Mouse (Mus musculus) kidney, postnatal 10 days (tissue): ENCODE measurements at regions not wholly inside any gene's neighbourhood (a gene's known extent, or its start where the extent isn't known, plus 50 kb on each side); places are given as distances from the start of the nearest gene placed in this dataset.

Experiments
- DNase-seq: peaks from one replicate; pipeline ENCODE4 v3.0.0; 2021; ENCODE audit warnings: mixed read lengths

DNA sequence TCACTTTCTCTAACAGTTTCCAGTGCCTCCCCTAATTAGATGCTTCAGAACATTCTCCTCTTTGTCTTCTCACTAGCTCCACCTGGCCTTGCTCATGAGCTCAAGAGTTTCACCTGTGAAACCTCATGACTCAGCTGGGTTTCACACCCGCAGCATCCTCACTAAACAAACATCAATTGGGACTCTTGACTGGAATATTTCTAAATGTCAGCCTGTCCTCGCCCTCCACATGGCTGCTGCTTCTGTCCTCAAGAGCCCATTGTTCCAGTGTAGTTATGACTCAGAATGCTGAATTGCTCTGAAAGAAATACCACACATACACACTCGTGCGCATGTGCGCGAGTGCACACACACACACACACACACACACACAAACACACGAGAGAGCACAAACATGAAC is 407.2 kb downstream of the Prss52 start:
- no peak for DNase-seq

DNA sequence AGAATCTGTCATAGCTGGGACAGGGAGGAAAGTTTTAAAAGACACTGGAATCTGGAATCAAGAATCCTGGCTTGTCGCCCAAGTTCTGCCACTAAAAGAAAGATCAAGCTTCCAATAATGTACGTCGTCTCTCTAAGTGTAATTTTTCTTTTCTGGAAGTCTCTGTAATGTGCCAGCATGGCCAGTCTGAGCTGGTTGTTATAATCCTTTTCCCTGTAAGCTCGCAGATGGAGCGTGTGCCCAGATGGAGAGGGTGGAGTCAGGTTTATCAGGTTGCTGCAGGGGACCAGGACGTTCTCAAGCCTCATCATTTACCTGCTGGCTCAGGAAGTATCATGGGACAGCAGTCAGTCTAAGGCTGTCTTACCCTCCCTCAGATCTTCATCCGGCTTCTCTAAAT is 408.6 kb downstream of the Prss52 start:
- DNase-seq = no peak

DNA sequence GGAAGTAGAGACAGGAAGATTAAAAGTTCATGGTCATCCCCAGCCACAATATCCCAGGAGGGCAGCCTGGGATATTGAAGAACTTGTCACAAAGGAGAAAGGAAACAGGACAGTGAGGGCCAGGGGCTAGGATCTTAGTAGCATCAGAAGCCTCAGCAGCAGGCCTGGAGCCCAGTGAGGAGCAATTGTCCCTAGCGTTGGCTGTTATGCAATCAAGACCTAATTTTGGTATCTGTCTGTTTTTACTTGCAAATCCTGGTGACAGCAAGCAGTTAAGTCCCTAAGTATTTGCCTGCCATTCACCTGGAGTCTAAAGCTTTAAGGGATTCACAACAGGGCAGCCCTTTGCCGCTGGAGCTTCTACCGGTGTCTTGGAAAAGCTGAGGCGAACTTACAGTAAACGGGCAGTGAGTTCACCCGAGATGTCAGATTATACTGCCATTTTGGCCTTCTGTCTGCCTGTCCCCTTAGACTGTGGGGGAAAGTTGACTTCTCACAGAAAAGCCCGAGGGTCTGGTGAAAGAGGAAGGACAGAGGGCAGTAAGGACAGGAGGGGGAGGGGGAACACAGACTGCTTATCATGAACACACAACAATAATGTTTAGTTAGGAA is 413.6 kb downstream of the Prss52 start:
- DNase-seq = no peak

DNA sequence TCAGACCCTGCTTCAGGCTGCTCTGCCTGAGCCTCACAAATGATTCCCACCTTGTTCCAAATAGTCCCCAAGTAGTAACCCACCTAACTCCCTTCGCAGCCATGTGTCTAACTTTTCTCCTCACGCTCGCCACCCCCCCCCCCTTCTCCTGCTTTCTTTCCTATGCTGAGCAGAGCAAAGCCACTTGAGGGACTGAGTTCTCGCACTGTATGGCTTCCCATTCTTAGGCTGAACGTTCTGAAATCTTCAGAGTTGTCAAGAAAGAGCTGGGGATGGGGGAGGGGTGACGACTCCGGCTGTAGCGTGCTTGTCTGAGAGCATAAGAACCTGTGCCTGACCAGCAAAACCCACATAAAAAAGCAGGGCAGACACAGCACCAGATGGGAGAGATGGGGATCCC is 420.6 kb downstream of the Prss52 start:
- DNase-seq = no peak

DNA sequence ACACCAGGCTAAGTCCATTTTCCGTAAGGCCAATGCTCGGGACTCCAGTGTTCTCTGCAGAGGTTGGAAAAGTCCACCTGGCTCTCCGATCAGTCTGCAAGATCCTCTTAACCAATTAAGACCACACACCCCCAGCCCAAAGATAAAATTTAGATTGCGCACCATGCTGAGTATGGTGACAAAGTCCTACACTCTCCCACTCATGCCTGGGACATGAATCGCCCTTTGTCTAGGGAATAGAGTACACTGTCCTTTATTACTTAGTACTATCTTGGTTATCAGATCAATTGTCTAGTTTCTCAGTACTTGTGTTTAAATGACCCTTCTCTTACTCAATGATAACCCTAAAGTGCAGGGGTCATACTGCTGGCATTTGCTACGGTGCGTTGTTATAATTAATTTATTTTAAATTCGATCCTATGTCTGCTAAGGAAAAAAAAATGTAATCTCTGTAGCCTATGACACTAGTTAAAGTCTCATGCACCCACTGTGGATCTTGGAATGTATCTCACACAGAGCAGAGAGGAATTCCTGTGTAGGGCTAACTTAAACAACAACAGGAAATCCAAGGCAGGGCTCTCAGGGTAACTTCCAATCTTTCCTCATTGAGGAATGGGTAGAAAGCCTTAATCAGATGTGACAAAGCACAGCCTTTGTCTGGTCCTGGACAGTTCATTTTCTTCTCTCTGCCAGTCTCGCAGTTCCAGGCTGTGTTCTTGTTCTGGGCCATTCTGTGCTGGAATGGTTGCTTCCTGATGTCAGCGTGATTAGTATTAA is 421.4 kb downstream of the Prss52 start:
- DNase-seq = no peak

DNA sequence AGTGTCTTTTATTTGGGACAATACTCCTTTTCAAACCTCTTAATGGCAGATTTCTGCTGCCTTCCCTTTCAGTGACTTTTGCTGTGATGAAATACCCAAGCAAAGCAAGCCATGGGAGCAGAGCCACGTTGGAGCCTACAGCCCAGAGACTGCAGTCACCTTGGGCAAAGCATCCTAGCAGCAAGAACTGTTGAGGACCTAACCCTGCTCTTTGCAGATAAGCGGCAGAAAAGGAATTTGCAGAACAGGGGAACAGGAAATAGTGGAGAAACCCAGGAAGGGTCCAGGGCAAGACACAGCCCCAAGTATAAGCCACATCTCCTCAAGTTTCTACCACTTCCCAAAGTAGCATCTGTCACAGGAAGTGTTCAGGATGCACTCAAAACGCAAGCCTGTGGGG is 426.5 kb downstream of the Prss52 start:
- no peak for DNase-seq

DNA sequence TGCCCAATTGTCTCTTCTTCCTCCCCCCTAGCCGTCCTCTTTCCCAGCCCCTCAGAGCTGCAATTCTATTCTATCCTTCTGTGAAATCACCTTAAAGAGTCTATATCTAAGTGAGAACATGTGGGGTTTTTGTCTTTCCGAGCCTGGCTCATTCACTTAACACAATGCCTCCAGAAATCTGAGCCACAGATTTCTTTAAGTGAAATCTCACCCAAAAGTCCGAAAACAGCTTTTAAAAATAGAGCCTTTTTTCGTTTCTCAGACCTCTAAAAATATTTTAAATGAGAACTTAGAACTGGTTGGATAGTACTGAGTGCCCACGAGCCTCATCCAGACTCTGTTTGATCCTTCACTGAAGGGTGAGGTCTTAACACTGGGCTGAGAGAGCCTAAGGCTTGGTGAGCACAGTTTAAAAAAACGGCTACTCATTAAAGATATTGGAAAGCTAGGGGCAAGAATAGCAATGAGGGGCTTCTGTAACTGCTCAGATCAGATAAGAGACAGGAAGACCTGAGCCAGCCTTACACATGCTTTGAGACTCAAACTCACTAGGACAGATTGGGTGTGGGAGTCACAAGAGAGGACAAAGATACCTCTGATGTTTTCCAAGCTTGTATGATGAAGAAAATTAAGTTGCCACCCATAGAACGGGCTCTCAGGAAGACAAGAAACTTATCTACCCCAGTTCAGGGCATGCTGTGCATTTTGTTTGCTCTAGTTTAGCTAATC is 427.3 kb downstream of the Prss52 start:
- no peak for DNase-seq

DNA sequence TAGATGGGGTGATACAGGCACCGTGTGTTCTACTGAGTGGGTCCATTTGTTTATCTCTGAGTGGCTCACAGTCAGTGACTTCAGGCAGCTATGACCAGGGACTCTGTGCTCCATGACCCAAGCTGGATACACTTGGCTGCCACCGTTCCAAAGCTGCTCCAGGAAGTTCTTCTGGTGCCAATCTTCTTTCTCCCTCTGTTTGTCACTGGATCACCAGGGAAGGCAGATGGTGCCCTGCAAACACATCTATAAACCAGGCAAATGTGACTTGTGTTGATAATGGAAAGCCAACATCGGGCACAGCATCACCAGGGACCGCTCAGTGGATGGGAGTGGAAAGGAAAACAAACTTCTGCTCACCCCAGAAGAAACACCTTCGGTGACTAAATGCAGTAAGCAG is 428.3 kb downstream of the Prss52 start:
- no peak for DNase-seq

DNA sequence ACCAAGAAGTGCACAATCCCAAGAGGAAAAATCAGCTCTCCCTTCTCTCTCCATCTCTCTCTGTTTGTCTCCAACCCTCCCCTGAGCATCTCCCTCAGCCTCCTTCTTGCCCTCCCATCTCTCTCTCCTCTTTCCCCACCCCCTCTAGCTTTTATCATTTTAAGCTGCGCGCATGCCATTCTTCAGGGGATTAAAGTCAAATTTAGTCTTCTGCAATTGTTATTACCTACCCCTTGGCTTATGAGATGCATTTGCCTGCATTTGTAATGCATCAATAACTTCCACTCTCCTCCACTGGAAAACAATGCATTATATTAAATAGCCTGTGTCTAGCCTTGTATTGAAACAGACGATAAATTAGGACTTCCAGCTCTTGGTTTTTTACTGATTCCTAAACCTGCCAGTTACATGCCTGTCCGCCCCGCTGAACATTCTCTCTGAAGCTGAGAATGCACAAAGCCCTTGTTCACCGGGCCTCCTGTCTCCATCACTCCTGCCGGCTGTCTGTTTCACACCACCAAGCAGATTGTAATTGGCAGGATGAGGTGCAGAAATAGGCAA is 429.6 kb downstream of the Prss52 start:
- no peak for DNase-seq

DNA sequence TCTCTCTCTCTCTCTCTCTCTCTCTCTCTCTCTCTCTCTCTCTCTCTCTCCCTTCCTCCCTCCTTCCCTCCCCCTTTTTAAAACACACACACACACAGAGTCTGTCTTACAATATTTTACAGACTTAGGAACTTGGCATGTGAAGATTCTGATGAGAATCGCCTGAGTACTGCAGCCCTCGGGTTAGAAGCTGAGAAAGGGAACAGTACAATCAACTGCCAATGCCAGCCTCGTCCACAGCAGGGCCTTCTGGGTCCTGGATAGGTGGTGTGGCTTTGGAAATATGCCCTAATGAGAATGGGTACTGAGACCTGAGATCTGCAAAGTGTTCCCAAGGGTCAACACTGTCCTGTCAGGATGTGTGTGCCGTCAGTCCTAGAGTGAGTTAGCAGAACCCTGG is 430.1 kb downstream of the Prss52 start:
- DNase-seq = no peak

DNA sequence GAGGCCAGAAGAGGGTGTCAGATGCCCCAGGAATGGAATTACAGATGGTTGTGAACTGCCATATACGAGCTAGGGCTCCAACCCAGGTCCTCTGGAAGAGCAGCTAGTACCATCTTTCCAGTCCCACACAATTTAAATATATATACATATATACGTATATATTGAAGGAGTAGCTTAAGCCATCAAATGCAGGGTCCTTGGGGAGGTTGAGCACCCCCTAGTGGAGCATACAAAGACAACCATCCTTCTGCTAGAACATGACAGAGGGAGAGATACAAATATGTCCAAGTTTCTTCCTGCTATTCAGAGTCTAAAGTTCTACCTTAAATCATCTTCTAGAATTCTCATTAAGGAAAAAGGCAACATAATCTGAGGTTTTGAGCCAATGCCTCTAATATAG is 435.4 kb downstream of the Prss52 start:
- DNase-seq = no peak

DNA sequence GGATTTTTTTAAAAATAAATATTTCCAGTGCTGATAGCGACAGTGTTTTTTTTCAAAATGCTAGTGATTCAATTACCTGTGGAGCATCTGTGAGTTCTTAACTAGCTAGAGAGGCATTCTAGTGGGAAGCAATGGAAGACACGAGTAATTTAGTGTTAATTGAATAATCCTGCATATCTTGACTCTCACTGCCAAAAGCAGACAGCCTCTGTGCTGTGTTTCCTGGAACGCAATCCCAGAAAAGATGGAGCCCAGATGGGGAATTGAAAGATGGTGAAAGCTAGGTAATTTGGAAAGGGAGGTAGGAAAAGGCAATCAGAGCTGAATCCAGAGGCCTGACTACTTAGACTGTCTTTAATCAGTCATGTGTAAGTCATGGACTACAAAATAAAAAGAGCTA is 441.0 kb downstream of the Prss52 start:
- DNase-seq = no peak

DNA sequence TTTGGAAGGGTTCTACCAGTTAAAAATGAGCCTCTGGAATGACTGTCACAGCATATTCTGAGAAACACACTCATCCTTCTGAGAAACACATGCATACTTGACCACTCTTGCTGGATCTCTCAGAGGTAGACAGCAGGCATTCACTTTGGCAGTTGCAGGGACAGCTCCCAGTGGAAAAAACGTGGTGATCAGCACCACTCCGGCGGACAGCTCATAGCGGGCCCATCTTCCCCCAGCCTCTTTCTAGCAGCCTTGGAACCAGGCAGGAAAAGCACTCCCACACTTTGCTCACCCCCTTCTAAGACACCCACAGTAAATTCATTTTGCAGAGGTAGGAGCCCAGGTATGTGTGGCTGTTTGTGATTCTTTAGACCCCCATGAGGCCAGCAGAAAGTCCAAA is 442.7 kb downstream of the Prss52 start:
- peak; percentile 84 for DNase-seq

DNA sequence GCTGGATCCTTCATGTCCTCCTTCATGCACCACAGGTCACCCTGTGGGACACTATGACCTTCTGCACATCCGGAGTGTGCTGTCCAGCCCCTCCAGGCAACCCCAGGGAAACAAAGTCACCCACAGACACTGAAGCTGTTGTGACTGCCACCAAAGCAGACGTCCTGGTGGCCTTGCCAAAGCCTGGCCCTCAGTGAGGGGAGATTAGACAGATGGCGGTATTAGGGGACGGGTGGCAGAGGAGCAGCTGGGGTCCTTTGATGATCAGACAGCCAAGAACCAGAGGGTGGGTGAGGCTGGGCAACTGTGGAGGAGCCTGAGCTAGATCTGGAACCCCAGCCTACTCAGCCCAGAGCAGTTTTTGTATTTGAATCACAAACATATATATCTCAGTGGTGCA is 448.9 kb downstream of the Prss52 start:
- no peak for DNase-seq

DNA sequence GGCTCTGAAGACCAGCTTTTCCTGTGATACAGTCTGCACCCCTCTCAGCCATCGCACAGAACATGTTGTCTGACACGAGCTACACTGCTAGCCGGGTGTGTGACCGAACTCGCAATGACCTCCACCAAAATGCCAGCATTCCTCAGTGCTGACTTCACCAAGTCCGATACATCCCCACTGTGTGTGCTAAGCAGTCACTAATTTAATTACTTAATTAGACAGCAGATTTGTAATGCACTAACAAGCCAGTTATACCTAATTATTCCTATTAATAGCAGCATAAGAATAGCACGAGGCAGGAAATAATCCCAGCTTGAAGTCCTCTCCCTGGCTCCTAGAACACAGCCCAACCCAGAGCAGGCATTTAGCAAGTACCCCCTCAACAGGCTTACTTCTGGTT is 452.0 kb downstream of the Prss52 start:
- no peak for DNase-seq

DNA sequence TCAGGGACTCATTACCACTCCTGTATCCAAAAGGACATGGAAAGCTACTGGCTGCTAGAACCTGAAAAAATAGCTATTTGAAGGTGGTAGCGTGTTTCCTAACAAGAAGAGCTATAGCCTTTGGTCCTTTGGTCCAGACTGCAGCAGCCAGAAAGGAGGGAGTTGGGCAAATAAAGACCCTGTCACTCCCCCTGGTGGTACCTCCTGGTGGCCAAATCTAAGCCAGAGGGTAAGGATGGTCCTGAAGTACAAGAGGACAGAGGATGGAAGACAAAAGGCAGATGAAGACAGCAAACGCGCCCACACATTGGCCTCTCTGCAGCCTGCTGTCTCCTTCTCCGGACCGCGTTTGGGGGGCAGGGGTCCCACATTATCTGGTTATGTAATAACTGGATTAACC is 453.4 kb downstream of the Prss52 start:
- DNase-seq = no peak

DNA sequence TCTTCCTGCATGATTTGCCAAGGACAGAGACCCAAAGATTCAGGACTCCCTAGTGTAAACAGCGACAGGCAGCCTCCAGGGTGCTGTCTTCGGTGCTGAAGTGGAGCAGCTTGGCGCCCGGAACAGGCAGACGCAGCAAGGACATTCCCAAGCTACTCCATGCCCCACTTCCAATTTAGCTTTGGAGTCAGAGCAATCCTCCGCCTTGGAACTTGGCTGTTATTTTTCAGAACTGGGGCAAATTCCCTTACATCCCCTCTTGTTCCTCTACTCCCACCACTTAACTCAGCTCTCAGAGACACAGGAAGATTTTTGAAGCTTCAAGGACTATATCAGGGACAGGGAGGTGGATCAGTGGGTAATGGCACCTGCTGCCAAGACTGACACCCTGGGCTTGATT is 464.6 kb downstream of the Prss52 start:
- DNase-seq = peak; percentile 76

DNA sequence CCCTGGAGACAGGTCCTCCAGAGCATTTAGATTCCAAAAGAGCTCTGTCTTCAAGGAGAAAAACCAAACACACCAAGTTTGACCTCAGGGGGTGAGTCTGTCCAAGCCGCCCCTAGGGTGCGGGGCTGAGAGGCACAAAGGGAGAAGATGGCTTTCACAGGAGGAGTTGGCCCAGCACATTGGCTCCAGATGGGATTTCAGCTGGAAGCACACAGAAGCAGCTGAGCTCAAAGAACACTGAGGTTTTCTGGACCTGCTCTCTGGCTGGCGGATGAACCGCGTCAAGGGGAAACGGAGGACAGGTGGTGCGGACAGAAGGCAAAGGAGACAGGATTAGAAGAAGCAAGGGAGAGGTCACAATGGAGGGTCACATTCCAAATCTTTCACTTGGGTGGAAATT is 466.9 kb downstream of the Prss52 start:
- no peak for DNase-seq

DNA sequence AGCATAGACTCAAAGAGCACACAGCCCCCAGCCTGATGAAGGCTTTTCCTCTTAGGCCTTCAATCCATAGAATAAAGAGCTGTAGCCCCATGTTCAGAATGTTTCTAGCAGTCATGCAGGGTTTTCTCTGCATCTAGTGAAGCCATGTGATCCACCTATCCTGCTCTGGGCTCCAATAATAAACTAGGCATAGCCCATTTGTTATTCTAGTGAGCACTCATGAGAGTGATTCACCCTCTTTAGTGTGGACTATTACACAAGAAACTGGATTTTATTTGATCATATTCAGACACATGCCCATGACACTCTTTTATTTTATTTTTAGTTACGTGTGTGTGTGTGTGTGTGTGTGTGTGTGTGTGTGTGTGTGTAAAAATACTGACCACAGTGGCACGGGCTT is 468.7 kb downstream of the Prss52 start:
- no peak for DNase-seq

DNA sequence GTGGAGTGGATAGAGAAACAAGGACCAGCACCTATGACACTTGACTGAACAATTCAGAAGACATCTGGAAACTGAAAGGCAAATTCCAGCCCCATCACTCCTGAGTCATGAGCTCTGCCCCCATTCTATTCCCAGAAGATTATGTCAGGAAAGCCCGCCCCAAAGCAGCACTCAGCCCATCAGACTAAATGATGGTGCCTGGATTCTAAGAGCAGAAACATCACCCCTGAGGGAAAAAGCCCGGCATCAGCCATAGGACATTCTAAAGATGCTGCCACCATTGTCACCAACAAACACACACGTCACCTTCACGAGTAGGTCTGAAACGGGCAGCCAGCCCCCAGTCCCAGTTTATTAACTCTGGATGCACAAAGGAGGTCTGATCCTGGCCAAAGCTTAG is 469.7 kb downstream of the Prss52 start:
- DNase-seq = no peak

DNA sequence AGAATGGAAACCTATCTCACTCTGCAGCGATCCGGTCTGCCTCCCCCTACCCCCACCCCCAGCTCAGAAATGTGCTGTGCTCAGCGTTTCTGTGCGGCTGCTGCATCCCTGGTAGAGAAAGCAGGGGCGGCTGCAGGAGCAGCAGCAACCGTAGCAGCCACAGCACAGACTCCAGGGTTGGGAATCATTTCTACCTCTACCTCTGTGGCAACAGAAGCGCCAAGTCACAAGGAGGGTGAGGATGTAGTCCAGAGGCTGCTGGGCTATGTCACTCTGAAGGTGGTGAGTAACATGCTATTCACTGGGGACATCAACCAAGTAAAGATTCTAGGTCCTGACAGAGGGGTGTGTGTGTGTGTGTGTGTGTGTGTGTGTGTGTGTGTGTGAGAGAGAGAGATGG is 470.2 kb downstream of the Prss52 start:
- DNase-seq = no peak

DNA sequence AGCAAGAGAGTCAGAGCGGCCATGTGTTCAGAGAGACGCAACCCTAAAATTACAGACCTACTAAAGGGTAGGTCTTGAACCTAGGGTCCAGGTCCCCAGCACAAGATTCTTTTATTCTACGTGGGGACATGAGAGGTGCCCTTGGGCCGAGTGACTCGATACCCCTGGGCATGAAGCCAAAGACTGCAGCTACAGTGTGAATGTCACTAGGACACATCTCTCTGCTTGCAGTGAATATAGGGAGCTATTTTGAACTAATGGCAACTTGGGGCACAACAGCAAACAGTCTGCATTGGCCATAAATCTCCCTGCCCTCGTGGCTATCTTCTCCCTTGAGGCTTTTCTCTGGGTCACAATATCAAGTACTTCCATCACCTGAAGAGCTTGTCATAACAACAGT is 470.7 kb downstream of the Prss52 start:
- no peak for DNase-seq

DNA sequence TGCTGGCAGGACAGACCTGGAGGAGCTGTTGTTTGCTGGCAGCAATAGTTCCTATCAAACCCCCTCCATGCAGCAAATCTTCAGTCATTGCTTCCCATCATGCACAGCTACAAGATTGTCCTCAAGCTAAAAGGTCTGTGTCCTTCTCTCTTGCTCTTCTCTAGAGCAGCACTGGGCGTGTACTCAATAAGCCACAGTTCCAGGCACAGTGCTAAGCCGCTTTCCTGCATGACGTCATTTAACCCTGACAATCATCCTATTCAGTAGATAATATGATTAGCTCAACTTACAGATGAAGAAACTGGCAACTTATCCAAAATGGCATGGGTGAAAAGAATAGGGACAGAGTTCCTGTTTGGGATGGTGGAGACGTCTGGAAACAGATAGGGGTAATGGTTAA is 471.9 kb downstream of the Prss52 start:
- no peak for DNase-seq

DNA sequence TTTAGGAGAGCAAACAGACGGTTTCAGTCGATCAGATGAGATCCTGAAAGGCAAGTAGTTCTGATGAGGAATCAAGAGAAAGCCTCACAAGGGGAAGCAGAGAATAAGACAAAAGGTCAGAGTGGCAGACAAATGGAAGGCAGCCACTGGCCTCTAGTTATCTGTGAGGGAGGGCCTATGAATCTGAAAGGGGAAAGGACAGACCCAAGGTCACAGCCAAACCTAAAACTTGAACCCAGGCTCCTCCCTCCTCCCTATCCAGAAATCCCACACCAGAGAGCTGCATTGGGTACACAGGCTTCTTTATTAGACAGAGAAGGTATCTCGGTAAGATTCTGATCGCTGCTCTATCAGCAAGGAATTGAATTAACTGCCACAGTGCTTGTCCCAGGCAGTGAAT is 476.0 kb downstream of the Prss52 start:
- no peak for DNase-seq
